Mouse (Mus musculus) hindbrain, postnatal 0 days (tissue): Measurements from ENCODE around the gene Lst1. TPM values are rescaled to one million over a fixed set of nuclear protein-coding genes. Genes with fewer than 3 reads are reported as not detected.

Experiments used
- ATAC-seq: fragments of 200-750 bp; cut with Nextera tagmentation; 2 replicates; pipeline ENCODE4 v1.8.0; 2017; ENCODE audit warnings: mild to moderate bottlenecking, moderate TSS enrichment, moderate library complexity
- DNase-seq: peaks from one replicate; pipeline ENCODE4 v3.0.0-alpha.2; 2015; ENCODE audit warnings: low spot score
- H3K27ac ChIP-seq: fragments of 300-500 bp; sonication (generic); 2 replicates; pipeline ENCODE4 v1.5.1; 2014; ENCODE audit warnings: mild to moderate bottlenecking
- H3K27me3 ChIP-seq: fragments of 300-500 bp; sonication (generic); 2 replicates; pipeline ENCODE4 v1.6.1; 2014; ENCODE audit warnings: low read length, mixed read lengths; ENCODE audit not compliant: insufficient read depth
- H3K36me3 ChIP-seq: fragments of 300-500 bp; sonication (generic); 2 replicates; pipeline ENCODE4 v1.6.1; 2014; ENCODE audit warnings: low read length, mixed read lengths; ENCODE audit not compliant: insufficient read depth
- H3K4me1 ChIP-seq: fragments of 300-500 bp; sonication (generic); 2 replicates; pipeline ENCODE4 v1.6.1; 2014; ENCODE audit warnings: antibody characterized with exemption, low read length, mixed read lengths; ENCODE audit not compliant: insufficient read depth
- H3K4me2 ChIP-seq: fragments of 300-500 bp; sonication (generic); 2 replicates; pipeline ENCODE4 v1.6.1; 2014; ENCODE audit warnings: low read depth, mild to moderate bottlenecking, low read length, moderate library complexity, mixed read lengths
- H3K4me3 ChIP-seq: fragments of 300-500 bp; sonication (generic); 2 replicates; pipeline ENCODE4 v1.5.1; 2014; ENCODE audit warnings: low read length
- H3K9ac ChIP-seq: fragments of 300-500 bp; sonication (generic); replicated peaks from 2 replicates; pipeline ENCODE4 v1.6.1; 2014; ENCODE audit warnings: mild to moderate bottlenecking, low read length, moderate library complexity, mixed read lengths
- H3K9me3 ChIP-seq: fragments of 300-500 bp; sonication (generic); 2 replicates; pipeline ENCODE4 v1.6.1; 2016; ENCODE audit warnings: low read length, mixed read lengths
- CTCF ChIP-seq: IDR thresholded peaks from 2 replicates; pipeline ENCODE4 v1.5.1; 2016; ENCODE audit warnings: antibody characterized with exemption, control low read depth, low read depth
- WGBS: fragments of 180-500 bp; shearing (Covaris S2); extraction: QIAGEN DNeasy Blood & Tissue Kit; methylation state at CpG from one replicate; pipeline ENCODE4 v1.1.7; 2014; 5-methylcytosine and 5-hydroxymethylcytosine counted together
- polyA plus RNA-seq: library from polyadenylated mRNA; unstranded; fragments of >200 nt; fragmentation: Nextera tagmentation; extraction: Ambion mirVana; gene quantifications from 2 replicates; pipeline ENCODE4 v1.2.1, GENCODE M21; 2015
- total RNA-seq: library from RNA; depleted of rRNA; stranded (reverse); fragments of >200 nt; gene quantifications from 2 replicates; pipeline ENCODE4 v1.2.3, GENCODE M21; 2014

Lst1 gene
- total and polyA plus RNA-seq, 2 experiments from 2014 or later, result 8.0 to 25.0 TPM

DNA sequence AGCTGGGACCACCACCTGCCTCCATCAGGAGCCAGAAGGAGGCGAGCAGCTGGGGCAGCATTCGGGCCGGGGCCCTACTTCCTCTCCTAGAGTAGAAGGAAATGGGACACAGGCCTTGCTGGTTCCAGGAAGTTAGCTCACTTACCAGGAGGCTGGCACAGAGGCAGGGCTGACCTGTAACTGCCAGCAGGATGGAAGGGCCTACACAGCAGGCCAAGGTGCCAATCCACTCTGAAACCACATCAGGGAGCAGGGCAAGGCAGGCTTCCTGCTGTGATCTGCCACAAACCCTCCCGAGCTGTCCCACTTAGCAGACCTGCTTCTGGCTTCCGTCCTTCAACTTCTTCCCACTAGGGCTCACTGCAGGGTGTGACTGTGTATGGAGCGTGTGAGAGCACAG, 34.1 kb upstream of the Lst1 start:
- no peak for ATAC-seq
- H3K4me2 ChIP-seq, result no peak overlapping the region
- peaks cover 18% of the 10 kb centered on the region for H3K36me3 ChIP-seq
- no peak overlapping the region for H3K9ac ChIP-seq
- no peak for DNase-seq
- H3K4me3 ChIP-seq, result no peak overlapping the region
- TF ChIP-seq CTCF, result no peak
- no peaks in the 10 kb centered on the region for H3K9me3 ChIP-seq
- no peaks in the 10 kb centered on the region for H3K27me3 ChIP-seq
- H3K4me1 ChIP-seq, result no peaks in the 10 kb centered on the region
- WGBS, result 70% methylated on average over 6 of the region's 6 CpGs
- H3K27ac ChIP-seq, result no peak overlapping the region

DNA sequence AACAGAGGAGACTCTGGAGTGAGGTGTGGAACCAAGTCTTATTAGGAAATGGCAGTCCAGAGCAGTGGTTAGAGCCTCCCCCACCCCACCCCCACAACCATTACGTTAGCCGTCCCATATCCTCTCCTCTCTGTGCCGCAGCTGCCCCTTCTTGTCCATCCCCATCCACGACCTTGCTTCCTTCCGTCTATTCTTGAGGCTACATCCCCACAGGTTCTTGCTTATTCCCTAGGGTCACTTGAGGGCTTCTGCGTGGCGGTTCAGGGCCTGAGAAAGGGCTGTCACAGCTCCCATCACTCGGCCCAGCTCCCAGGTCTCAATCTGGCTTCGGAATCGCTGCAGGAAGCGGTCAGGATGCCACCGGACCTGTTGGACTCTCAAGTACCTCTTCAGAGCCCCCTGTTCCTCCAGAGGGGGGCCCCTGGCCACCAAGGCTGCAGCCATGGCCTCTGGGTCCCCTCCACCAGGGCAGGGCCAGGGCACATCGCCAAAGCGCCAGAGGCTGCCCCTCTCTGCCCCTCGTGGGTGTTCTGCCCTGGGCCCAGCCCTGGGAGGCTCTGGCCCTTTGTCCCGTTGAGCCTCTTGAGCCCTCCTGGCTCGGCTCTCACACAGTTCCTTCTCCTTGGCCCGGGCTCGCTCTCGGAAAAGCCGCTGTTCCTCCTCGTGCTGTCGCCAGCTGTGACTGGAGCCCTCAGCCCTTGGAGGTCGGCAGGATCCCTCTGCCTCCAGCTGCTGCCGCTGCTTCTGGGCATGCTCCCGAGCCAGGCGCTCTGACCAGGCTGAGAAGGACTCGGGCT, 32.1 kb upstream of the Lst1 start, which contains the start of gene Gm16181:
Gm16181 (plus strand) TSS at position 679 of the 797 bp plus-strand sequence.
- Histone ChIP-seq H3K27me3 (no peaks in the 10 kb centered on the region), H3K4me2 (no peak within 1 kb of the TSS), H3K4me1 (no peaks in the 10 kb centered on the region), H3K4me3 (no peak within 1 kb of the TSS), H3K27ac (no peak within 1 kb of the TSS), H3K9ac (no peak within 1 kb of the TSS), H3K36me3 (peaks cover 12% of the 10 kb centered on the region), H3K9me3 (no peaks in the 10 kb centered on the region)
- ATAC-seq (no peak), DNase-seq (no peak)
- no peak for TF ChIP-seq CTCF
- 75% methylated on average over 28 of the region's 28 CpGs for WGBS

DNA sequence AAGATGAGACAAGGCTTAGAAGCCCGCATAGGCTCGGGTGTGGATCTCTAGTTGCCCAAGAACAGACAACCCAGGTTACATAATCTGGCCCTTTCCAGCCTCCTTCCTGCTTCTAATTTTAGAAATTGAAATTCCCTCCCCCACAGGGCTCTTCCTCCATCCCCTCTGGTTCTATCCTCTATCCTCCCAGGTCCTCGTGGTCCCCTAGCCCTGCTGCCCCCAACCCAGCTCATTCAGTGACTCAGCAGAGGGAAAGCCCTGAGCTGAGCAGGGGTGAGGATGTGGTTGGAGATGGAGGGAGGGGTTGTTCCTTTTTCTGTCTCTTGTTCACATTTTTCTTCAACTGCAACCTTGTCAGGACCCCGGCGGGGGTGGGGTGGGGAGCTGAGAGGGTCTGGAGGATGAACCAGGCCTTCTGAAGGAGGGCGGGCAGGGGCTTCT, 31.4 kb upstream of the Lst1 start:
- peaks cover 12% of the 10 kb centered on the region for H3K36me3 ChIP-seq
- no peak overlapping the region for H3K27ac ChIP-seq
- H3K9ac ChIP-seq, result no peak overlapping the region
- no peak overlapping the region for H3K4me2 ChIP-seq
- H3K4me1 ChIP-seq, result no peaks in the 10 kb centered on the region
- no peak overlapping the region for H3K4me3 ChIP-seq
- no peak for TF ChIP-seq CTCF
- no peaks in the 10 kb centered on the region for H3K9me3 ChIP-seq
- DNase-seq, result no peak
- 91% methylated on average over 6 of the region's 6 CpGs for WGBS
- ATAC-seq, result no peak
- H3K27me3 ChIP-seq, result no peaks in the 10 kb centered on the region

DNA sequence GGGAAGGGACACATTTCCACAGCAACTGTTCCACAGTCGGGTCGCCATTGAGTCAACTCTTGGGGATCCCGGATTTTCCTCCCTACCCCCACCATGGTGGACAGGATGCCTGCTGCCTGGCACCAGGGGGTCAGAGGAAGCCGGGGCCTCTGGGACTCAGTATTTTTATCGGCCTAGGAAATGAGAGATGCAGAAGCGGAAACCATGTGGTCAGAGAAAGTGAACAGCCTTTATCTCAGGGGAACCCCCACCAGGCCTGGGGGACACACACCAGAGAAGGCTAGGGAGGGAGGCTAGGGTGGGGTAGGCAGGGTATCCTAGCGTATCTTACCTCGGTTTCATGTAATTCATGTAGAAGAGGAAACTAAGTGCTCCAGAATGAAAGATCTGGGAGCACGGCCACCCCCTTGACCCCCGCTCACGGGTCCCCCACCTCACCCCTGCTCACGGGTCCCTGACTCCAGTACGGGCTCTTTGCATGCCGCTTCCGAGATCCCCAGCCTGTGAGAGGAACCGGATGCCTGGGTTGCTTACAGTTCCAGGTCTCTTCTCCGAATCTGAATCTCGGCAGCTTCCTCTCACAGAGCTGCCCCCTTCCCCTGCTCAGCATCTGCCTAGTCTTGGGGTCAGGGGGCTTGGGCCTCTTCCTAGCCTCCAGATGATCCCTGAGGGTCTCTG, 30.4 kb upstream of the Lst1 start:
- no peak overlapping the region for H3K4me3 ChIP-seq
- no peaks in the 10 kb centered on the region for H3K27me3 ChIP-seq
- 85% methylated on average over 18 of the region's 18 CpGs for WGBS
- H3K36me3 ChIP-seq, result peaks cover 12% of the 10 kb centered on the region
- DNase-seq (no peak), ATAC-seq (no peak)
- H3K27ac ChIP-seq, result no peak overlapping the region
- TF ChIP-seq CTCF, result no peak
- no peak overlapping the region for H3K4me2 ChIP-seq
- no peaks in the 10 kb centered on the region for H3K9me3 ChIP-seq
- H3K4me1 ChIP-seq, result no peaks in the 10 kb centered on the region
- 0 out of 2 replicates have a peak overlapping the region, but pooled peaks have one; percentile 17 for H3K9ac ChIP-seq

DNA sequence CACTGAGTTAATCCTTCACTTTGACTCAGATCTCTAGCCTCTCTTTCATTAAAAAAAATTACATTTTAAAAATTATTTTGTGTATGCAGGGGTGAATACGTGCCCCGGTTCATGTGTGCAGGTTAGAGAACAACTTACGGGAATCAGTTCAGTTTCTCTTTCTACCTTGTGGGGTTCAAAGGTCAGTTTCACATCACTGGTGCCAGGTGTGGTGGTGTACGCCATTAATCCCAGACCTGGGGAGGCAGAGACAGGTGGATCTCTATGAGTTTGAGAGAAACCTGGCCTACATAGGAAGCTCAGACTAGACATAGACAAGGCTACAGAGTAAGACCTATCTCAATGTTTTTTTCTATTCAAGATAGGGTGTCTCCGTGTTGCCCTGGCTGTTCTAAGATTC, 24.8 kb upstream of the Lst1 start:
- Histone ChIP-seq H3K9ac (no peak overlapping the region), H3K9me3 (no peaks in the 10 kb centered on the region), H3K27me3 (no peaks in the 10 kb centered on the region), H3K4me2 (no peak overlapping the region), H3K4me3 (no peak overlapping the region), H3K4me1 (no peaks in the 10 kb centered on the region), H3K27ac (no peak overlapping the region), H3K36me3 (no peaks in the 10 kb centered on the region)
- WGBS, result 93% methylated on average over 5 of the region's 5 CpGs
- no peak for ATAC-seq
- TF ChIP-seq CTCF, result no peak
- DNase-seq, result no peak

DNA sequence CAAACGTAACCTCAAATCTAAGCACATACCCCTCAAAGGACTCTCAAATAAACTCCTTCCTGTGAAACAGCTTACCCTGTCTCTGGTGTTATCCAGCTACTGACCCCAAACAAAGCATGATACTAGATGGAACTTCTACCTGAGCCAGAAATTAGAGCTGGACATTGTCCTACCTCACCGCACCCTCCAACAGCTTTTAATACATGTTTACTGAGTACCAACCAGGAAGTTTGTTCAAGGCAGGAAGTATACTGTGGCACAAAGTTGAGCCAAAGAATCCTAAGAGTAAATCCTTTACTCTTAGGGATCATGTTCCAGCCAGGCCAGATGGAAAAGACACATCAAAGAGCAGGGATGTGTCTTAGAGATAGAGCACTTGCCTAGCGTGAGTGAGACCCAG, 22.4 kb upstream of the Lst1 start:
- Histone ChIP-seq H3K27me3 (no peaks in the 10 kb centered on the region), H3K27ac (no peak overlapping the region), H3K4me2 (no peak overlapping the region), H3K4me1 (no peaks in the 10 kb centered on the region), H3K9me3 (no peaks in the 10 kb centered on the region), H3K9ac (no peak overlapping the region), H3K4me3 (no peak overlapping the region), H3K36me3 (no peaks in the 10 kb centered on the region)
- no peak for ATAC-seq
- no peak for DNase-seq
- 81% methylated on average over 3 of the region's 3 CpGs for WGBS
- no peak for TF ChIP-seq CTCF
